Mouse (Mus musculus) midbrain, embryonic 14.5 days (tissue): Measurements from ENCODE around the gene Nrn1l. TPM values are rescaled to one million over a fixed set of nuclear protein-coding genes. Genes with fewer than 3 reads are reported as not detected.

Source experiments
- ATAC-seq: fragments of 200-750 bp; cut with Nextera tagmentation; 2 replicates; pipeline ENCODE4 v1.8.0; 2017; ENCODE audit warnings: moderate number of reproducible peaks, moderate library complexity; ENCODE audit not compliant: low FRiP score, low TSS enrichment
- DNase-seq: peaks from one replicate; pipeline ENCODE4 v3.0.0-alpha.2; 2015
- H3K27ac ChIP-seq: fragments of 300-500 bp; sonication (generic); replicated peaks from 2 replicates; pipeline ENCODE4 v1.5.1; 2014; ENCODE audit warnings: mild to moderate bottlenecking, low read depth, low read length, moderate library complexity
- H3K27me3 ChIP-seq: fragments of 300-500 bp; sonication (generic); 2 replicates; pipeline ENCODE4 v1.6.1; 2014; ENCODE audit warnings: low read length, control low read depth, mixed read lengths; ENCODE audit not compliant: control insufficient read depth, insufficient read depth
- H3K36me3 ChIP-seq: fragments of 300-500 bp; sonication (generic); 2 replicates; pipeline ENCODE4 v1.6.1; 2014; ENCODE audit warnings: low read length, control low read depth; ENCODE audit not compliant: control insufficient read depth, insufficient read depth
- H3K4me1 ChIP-seq: fragments of 300-500 bp; sonication (generic); 2 replicates; pipeline ENCODE4 v1.6.1; 2014; ENCODE audit warnings: mild to moderate bottlenecking, antibody characterized with exemption, low read length, control low read depth; ENCODE audit not compliant: control insufficient read depth, insufficient read depth
- H3K4me2 ChIP-seq: fragments of 300-500 bp; sonication (generic); 2 replicates; pipeline ENCODE4 v1.6.1; 2014; ENCODE audit warnings: mild to moderate bottlenecking, low read length, moderate library complexity
- H3K4me3 ChIP-seq: fragments of 300-500 bp; sonication (generic); replicated peaks from 2 replicates; pipeline ENCODE4 v1.5.1; 2014; ENCODE audit warnings: low read depth, low read length
- H3K9ac ChIP-seq: fragments of 300-500 bp; sonication (generic); replicated peaks from 2 replicates; pipeline ENCODE4 v1.6.1; 2014; ENCODE audit warnings: mild to moderate bottlenecking, low read length, moderate library complexity
- H3K9me3 ChIP-seq: fragments of 300-500 bp; sonication (generic); 2 replicates; pipeline ENCODE4 v1.6.1; 2016; ENCODE audit warnings: low read length, control low read depth, mixed read lengths; ENCODE audit not compliant: control insufficient read depth
- WGBS: fragments of 180-500 bp; shearing (Covaris S2); extraction: QIAGEN DNeasy Blood & Tissue Kit; methylation state at CpG from one replicate; pipeline ENCODE4 v1.1.7; 2014; 5-methylcytosine and 5-hydroxymethylcytosine counted together
- polyA plus RNA-seq: library from polyadenylated mRNA; unstranded; fragments of >200 nt; fragmentation: Nextera tagmentation; extraction: Ambion mirVana; gene quantifications from 2 replicates; pipeline ENCODE4 v1.2.1, GENCODE M21; 2014

Gene Nrn1l
- polyA plus RNA-seq, result 0.78 TPM in 1 of 2 replicates, not detected in the other

GRCm38 (mm10) chr8:105893339-105893738 is at the start of gene Nrn1l:
TSS of gene Nrn1l (plus strand) at chr8:105893567.
- H3K4me1 ChIP-seq, result 0 out of 2 replicates have a peak, but pooled peaks cover 7% of the 10 kb centered on the region
- H3K9me3 ChIP-seq, result no peaks in the 10 kb centered on the region
- H3K27me3 ChIP-seq, result no peaks in the 10 kb centered on the region
- H3K4me3 ChIP-seq, result no peak within 1 kb of the TSS
- ATAC-seq, result peak; percentile 86
- H3K27ac ChIP-seq, result no peak within 1 kb of the TSS
- peak; percentile 81 for DNase-seq
- H3K4me2 ChIP-seq, result peak within 1 kb of the TSS; percentile 32
- peaks cover 59% of the 10 kb centered on the region for H3K36me3 ChIP-seq
- peak within 1 kb of the TSS; percentile 17; the same call in 1 of the 2 replicates for H3K9ac ChIP-seq
- 4% methylated on average over 11 of the region's 11 CpGs for WGBS

GRCm38 (mm10) chr8:105846678-105847077 is 46.7 kb upstream of the Nrn1l start:
- H3K36me3 ChIP-seq, result peaks cover 66% of the 10 kb centered on the region
- H3K9me3 ChIP-seq, result no peaks in the 10 kb centered on the region
- H3K27me3 ChIP-seq, result no peaks in the 10 kb centered on the region
- DNase-seq (no peak), ATAC-seq (no peak)
- no peak overlapping the region for H3K4me2 ChIP-seq
- no peak overlapping the region for H3K9ac ChIP-seq
- no peak overlapping the region for H3K27ac ChIP-seq
- no peak overlapping the region for H3K4me3 ChIP-seq
- 96% methylated on average over 11 of the region's 11 CpGs for WGBS
- H3K4me1 ChIP-seq, result peaks cover 8% of the 10 kb centered on the region

- Histone ChIP-seq H3K9ac (no peak overlapping the region), H3K27ac (no peak overlapping the region), H3K9me3 (no peaks in the 10 kb centered on the region), H3K4me2 (peak overlapping the region; percentile 58; the same call in 1 of the 2 replicates), H3K4me1 (peaks cover 8% of the 10 kb centered on the region), H3K4me3 (no peak overlapping the region), H3K27me3 (no peaks in the 10 kb centered on the region), H3K36me3 (peaks cover 47% of the 10 kb centered on the region)
- DNase-seq, result no peak
- 83% methylated on average over 4 of the region's 4 CpGs for WGBS
- ATAC-seq, result no peak
Measured at GRCm38 (mm10) chr8:105850014-105850413, 43.4 kb upstream of the Nrn1l start.

- Histone ChIP-seq H3K4me1 (peaks cover 9% of the 10 kb centered on the region), H3K9me3 (no peaks in the 10 kb centered on the region), H3K36me3 (peaks cover 41% of the 10 kb centered on the region), H3K4me2 (peak overlapping the region; percentile 58), H3K4me3 (no peak overlapping the region), H3K9ac (no peak overlapping the region), H3K27ac (no peak overlapping the region), H3K27me3 (no peaks in the 10 kb centered on the region)
- no peak for ATAC-seq
- 80% methylated on average over 7 of the region's 7 CpGs for WGBS
- no peak for DNase-seq
Measured at GRCm38 (mm10) chr8:105850611-105851010, 42.8 kb upstream of the Nrn1l start.

- peak overlapping the region; percentile 80 for H3K27ac ChIP-seq
- H3K9me3 ChIP-seq, result no peaks in the 10 kb centered on the region
- H3K4me1 ChIP-seq, result peaks cover 20% of the 10 kb centered on the region
- WGBS, result under 1% methylated on average over 34 of the region's 34 CpGs
- H3K9ac ChIP-seq, result peak overlapping the region; percentile 72
- peak; percentile 86 for ATAC-seq
- peak overlapping the region; percentile 58 for H3K4me2 ChIP-seq
- H3K36me3 ChIP-seq, result peaks cover 30% of the 10 kb centered on the region
- peak; percentile 97 for DNase-seq
- H3K27me3 ChIP-seq, result no peaks in the 10 kb centered on the region
- H3K4me3 ChIP-seq, result peak overlapping the region; percentile 73
Measured at GRCm38 (mm10) chr8:105851651-105852143, 41.7 kb upstream of the Nrn1l start.

- H3K4me3 ChIP-seq, result peak overlapping the region; percentile 73
- H3K9ac ChIP-seq, result no peak overlapping the region
- 86% methylated on average over 12 of the region's 12 CpGs for whole genome bisulfite sequencing
- peaks cover 25% of the 10 kb centered on the region for H3K4me1 ChIP-seq
- H3K36me3 ChIP-seq, result peaks cover 25% of the 10 kb centered on the region
- H3K4me2 ChIP-seq, result peak overlapping the region; percentile 58
- no peak for ATAC-seq
- no peak overlapping the region for H3K27ac ChIP-seq
- no peaks in the 10 kb centered on the region for H3K9me3 ChIP-seq
- DNase-seq, result peak; percentile 2
- no peaks in the 10 kb centered on the region for H3K27me3 ChIP-seq
Measured at GRCm38 (mm10) chr8:105852146-105852729, 41.1 kb upstream of the Nrn1l start.

- no peak for ATAC-seq
- H3K4me3 ChIP-seq, result no peak within 1 kb of the TSS; the same call in 1 of the 2 replicates
- DNase-seq, result no peak
- H3K4me1 ChIP-seq, result peaks cover 32% of the 10 kb centered on the region
- WGBS, result 97% methylated on average over 3 of the region's 3 CpGs
- no peak within 1 kb of the TSS for H3K9ac ChIP-seq
- peaks cover 16% of the 10 kb centered on the region for H3K36me3 ChIP-seq
- H3K27me3 ChIP-seq, result no peaks in the 10 kb centered on the region
- no peak within 1 kb of the TSS for H3K27ac ChIP-seq
- H3K9me3 ChIP-seq, result no peaks in the 10 kb centered on the region
- H3K4me2 ChIP-seq, result peak within 1 kb of the TSS; percentile 58
Measured at GRCm38 (mm10) chr8:105853178-105853577, 40.2 kb upstream of the Nrn1l start, which contains the start of gene Cenpt. TSS of gene Cenpt (minus strand) at chr8:105853278.

GRCm38 (mm10) chr8:105854303-105854702 is 39.1 kb upstream of the Nrn1l start:
- H3K27me3 ChIP-seq, result no peaks in the 10 kb centered on the region
- 27% methylated on average over 8 of the region's 8 CpGs for WGBS
- ATAC-seq (no peak), DNase-seq (no peak)
- peak overlapping the region; percentile 79 for H3K4me3 ChIP-seq
- H3K4me2 ChIP-seq, result peak overlapping the region; percentile 99
- peaks cover 32% of the 10 kb centered on the region for H3K4me1 ChIP-seq
- H3K9ac ChIP-seq, result no peak overlapping the region; the same call in 1 of the 2 replicates
- H3K36me3 ChIP-seq, result peaks cover 7% of the 10 kb centered on the region
- H3K27ac ChIP-seq, result peak overlapping the region; percentile 79; the same call in 1 of the 2 replicates
- H3K9me3 ChIP-seq, result no peaks in the 10 kb centered on the region
